Mouse (Mus musculus): Measurements from ENCODE around the gene Pax5. TPM values are rescaled to one million over a fixed set of nuclear protein-coding genes. Genes with fewer than 3 reads are reported as not detected.

The Pax5 gene
- total RNA-seq, 4 experiments from 2014 or later: 0.22 to 2.7 (median 0.55) TPM

DNA sequence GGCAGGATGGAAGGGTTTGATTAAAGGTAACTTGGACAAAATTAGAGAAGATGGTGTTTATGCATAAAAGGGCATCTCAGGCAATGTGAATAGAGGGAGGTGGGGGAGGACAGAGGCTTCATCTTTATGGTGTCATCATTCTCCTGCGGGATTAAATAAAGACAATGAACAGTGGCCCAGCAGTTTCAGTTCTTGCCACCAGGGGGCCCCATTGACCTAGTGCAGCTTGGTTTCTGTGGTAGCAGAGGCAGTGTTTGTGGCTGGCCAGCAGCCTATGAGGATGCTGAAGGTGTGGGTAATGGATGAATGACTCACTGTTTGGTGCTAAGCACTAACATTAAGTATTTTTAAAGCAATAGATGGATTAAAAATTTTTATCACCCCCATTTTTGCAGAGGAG, 230.5 kb downstream of the Pax5 start:
- no peak for DNase-seq (ENCODE audit: low spot score)

Small RNAs within 50 kb of the gene (microRNA-seq; reads per million reads assigned to microRNA genes)
- not detected for gene Mir5120

Other genes with a start within 250 kb of the Pax5 start
- 10 to 100 TPM in 3 of 4 experiments, 1 to 10 TPM in 1; 8.4 to 16.7 (median 14.5) TPM for gene Zcchc7, start 45.4 kb upstream of the Pax5 start, total RNA-seq (2022)